32 mouse cellular contexts compared by ENCODE assay signal in genomic region chr3:130166875-130167274, GRCm38 (mm10). TPM values are rescaled to one million over a fixed set of nuclear protein-coding genes. Genes with fewer than 3 reads are reported as not detected.
A peak's percentile ranks its signal among the peaks of the same experiment; 100 is the strongest.
DNase-seq lines count a peak whose midpoint lies in the region; ATAC-seq and TF ChIP-seq lines count a peak whose summit lies in the region.
"Had no signal": no experiment of that assay in that cellular context is flagged by ENCODE, and none has a peak within 500 bp of the region (broad histone marks: within the 10 kb centered on the region; RNA-seq: fewer than 3 reads in every experiment).

No protein-coding gene starts in this region.

- no peak overlapping the region for H3K27ac ChIP-seq in forebrain, embryonic 15.5 days (replicated peaks)
- no peak overlapping the region for H3K27ac ChIP-seq in forebrain, embryonic 13.5 days
- H3K27ac ChIP-seq in limb, embryonic 14.5 days (replicated peaks; ENCODE audit: low read depth, low read length), result no peak overlapping the region
- H3K27ac ChIP-seq in limb, embryonic 10.5 days, result no peak overlapping the region
- H3K27ac ChIP-seq in thymus, adult 2 months (ENCODE audit: control insufficient read depth, insufficient read depth, low read length), result no peak overlapping the region
- H3K27ac ChIP-seq: embryonic facial prominence, embryonic 13.5 days; heart, embryonic 10.5 days; heart, embryonic 15.5 days; hindbrain, embryonic 12.5 days; hindbrain, postnatal 0 days; intestine, embryonic 15.5 days; layer of hippocampus, adult 2 months; lung, embryonic 15.5 days; stomach, embryonic 15.5 days had no signal

- H3K9me3 ChIP-seq in forebrain, embryonic 15.5 days, result no peaks in the 10 kb centered on the region
- H3K9me3 ChIP-seq in forebrain, embryonic 13.5 days (replicated peaks), result no peaks in the 10 kb centered on the region
- peaks cover 5% of the 10 kb centered on the region for H3K9me3 ChIP-seq in limb, embryonic 14.5 days (ENCODE audit: control insufficient read depth, low read length)
- no peaks in the 10 kb centered on the region for H3K9me3 ChIP-seq in limb, embryonic 10.5 days (replicated peaks)
- H3K9me3 ChIP-seq: embryonic facial prominence, embryonic 13.5 days; heart, embryonic 10.5 days; heart, embryonic 15.5 days; intestine, embryonic 15.5 days; lung, embryonic 15.5 days; stomach, embryonic 15.5 days had no signal

- H3K4me1 ChIP-seq in forebrain, embryonic 15.5 days, result no peaks in the 10 kb centered on the region
- H3K4me1 ChIP-seq in forebrain, embryonic 13.5 days, result no peaks in the 10 kb centered on the region
- peaks cover 10% of the 10 kb centered on the region for H3K4me1 ChIP-seq in limb, embryonic 14.5 days (ENCODE audit: control insufficient read depth, insufficient read depth, low read length)
- peaks cover 15% of the 10 kb centered on the region for H3K4me1 ChIP-seq in limb, embryonic 10.5 days
- no peaks in the 10 kb centered on the region for H3K4me1 ChIP-seq in thymus, adult 2 months (replicated peaks; ENCODE audit: control insufficient read depth, insufficient read depth, low read length)
- H3K4me1 ChIP-seq: embryonic facial prominence, embryonic 13.5 days; heart, embryonic 10.5 days; heart, embryonic 15.5 days; hindbrain, embryonic 12.5 days; intestine, embryonic 15.5 days; lung, embryonic 15.5 days; stomach, embryonic 15.5 days had no signal

- no peaks in the 10 kb centered on the region for H3K27me3 ChIP-seq in forebrain, embryonic 15.5 days
- no peaks in the 10 kb centered on the region for H3K27me3 ChIP-seq in forebrain, embryonic 13.5 days
- no peaks in the 10 kb centered on the region for H3K27me3 ChIP-seq in limb, embryonic 14.5 days (ENCODE audit: control insufficient read depth, insufficient read depth, low read length)
- no peaks in the 10 kb centered on the region; the same call in 1 of the 2 replicates for H3K27me3 ChIP-seq in limb, embryonic 10.5 days (ENCODE audit: low read depth, poor library complexity, severe bottlenecking)
- no peaks in the 10 kb centered on the region for H3K27me3 ChIP-seq in thymus, adult 2 months (ENCODE audit: control insufficient read depth, insufficient read depth, low read length)
- H3K27me3 ChIP-seq: embryonic facial prominence, embryonic 13.5 days; heart, embryonic 15.5 days; hindbrain, embryonic 12.5 days; intestine, embryonic 15.5 days; lung, embryonic 15.5 days; stomach, embryonic 15.5 days had no signal

- peak; percentile 7 for DNase-seq in kidney, adult 9 months
- no peak for DNase-seq in kidney, adult 8-10 months
- no peak for DNase-seq in limb, embryonic 14.5 days (ENCODE audit: low spot score)
- no peak for DNase-seq in limb, embryonic 10.5 days (ENCODE audit: low spot score)
- DNase-seq in thymus, adult 2 months, result no peak
- DNase-seq: adrenal gland, postnatal 14 days; cerebellum, adult 11-12 months; cerebellum, adult 9-11 months; embryo, embryonic 11 days; gastrocnemius, postnatal 10 days; heart, postnatal 36 days; layer of hippocampus, postnatal 36 days; left cerebral cortex, postnatal 4 days; liver; right cerebral cortex, postnatal 25 days; thymus, postnatal 25 days had no signal

- no peak overlapping the region for H3K9ac ChIP-seq in forebrain, embryonic 15.5 days (replicated peaks)
- H3K9ac ChIP-seq in forebrain, embryonic 13.5 days, result no peak overlapping the region
- no peak overlapping the region for H3K9ac ChIP-seq in limb, embryonic 14.5 days (ENCODE audit: low read depth, low read length, severe bottlenecking)
- H3K9ac ChIP-seq: embryonic facial prominence, embryonic 13.5 days; heart, embryonic 15.5 days; hindbrain, embryonic 12.5 days; intestine, embryonic 15.5 days; lung, embryonic 15.5 days; stomach, embryonic 15.5 days had no signal

- no peaks in the 10 kb centered on the region for H3K36me3 ChIP-seq in forebrain, embryonic 15.5 days
- H3K36me3 ChIP-seq in forebrain, embryonic 13.5 days (ENCODE audit: poor library complexity, severe bottlenecking), result no peaks in the 10 kb centered on the region
- no peaks in the 10 kb centered on the region for H3K36me3 ChIP-seq in limb, embryonic 14.5 days (ENCODE audit: control insufficient read depth, insufficient read depth, low read length)
- no peaks in the 10 kb centered on the region for H3K36me3 ChIP-seq in limb, embryonic 10.5 days
- H3K36me3 ChIP-seq in thymus, adult 2 months (ENCODE audit: control insufficient read depth, insufficient read depth, low read length), result no peaks in the 10 kb centered on the region
- H3K36me3 ChIP-seq: embryonic facial prominence, embryonic 13.5 days; G1E; heart, embryonic 10.5 days; heart, embryonic 15.5 days; hindbrain, embryonic 12.5 days; intestine, embryonic 15.5 days; lung, embryonic 15.5 days; stomach, embryonic 15.5 days had no signal

- no peak for TF ChIP-seq POLR2A in limb, embryonic 14.5 days (IDR thresholded peaks at IDR 0.05; ENCODE audit: borderline replicate concordance, extremely low read depth, insufficient read depth, insufficient read length)
- no peak for TF ChIP-seq POLR2A in thymus, adult 2 months (IDR thresholded peaks at IDR 0.05; ENCODE audit: control insufficient read depth, extremely low read depth, insufficient read depth, low read length, poor library complexity)

- ATAC-seq in forebrain, embryonic 15.5 days (replicated peaks), result 0 out of 2 replicates have a peak, but pooled peaks have one; percentile 35
- no peak for ATAC-seq in forebrain, embryonic 13.5 days
- peak; percentile 34; the same call in 1 of the 2 replicates for ATAC-seq in limb, embryonic 14.5 days (ENCODE audit: low FRiP score, low read depth)
- ATAC-seq: forebrain, embryonic 14.5 days; hindbrain, postnatal 0 days; intestine, embryonic 15.5 days; midbrain, embryonic 16.5 days had no signal

- TF ChIP-seq CTCF in thymus, adult 2 months (IDR thresholded peaks at IDR 0.05; ENCODE audit: borderline replicate concordance, control insufficient read depth, extremely low read depth, insufficient read depth, low read length, poor library complexity), result no peak

- no peak overlapping the region for H3K4me2 ChIP-seq in forebrain, embryonic 15.5 days (replicated peaks)
- no peak overlapping the region for H3K4me2 ChIP-seq in forebrain, embryonic 13.5 days
- no peak overlapping the region for H3K4me2 ChIP-seq in limb, embryonic 14.5 days (replicated peaks; ENCODE audit: low read depth, low read length, severe bottlenecking)
- H3K4me2 ChIP-seq: embryonic facial prominence, embryonic 13.5 days; heart, embryonic 15.5 days; hindbrain, embryonic 12.5 days; intestine, embryonic 15.5 days; lung, embryonic 15.5 days; midbrain, embryonic 11.5 days; stomach, embryonic 15.5 days had no signal

- H3K4me3 ChIP-seq in forebrain, embryonic 15.5 days, result no peak overlapping the region
- H3K4me3 ChIP-seq in forebrain, embryonic 13.5 days, result no peak overlapping the region
- no peak overlapping the region for H3K4me3 ChIP-seq in limb, embryonic 14.5 days (replicated peaks; ENCODE audit: low read length)
- H3K4me3 ChIP-seq in limb, embryonic 10.5 days, result no peak overlapping the region
- H3K4me3 ChIP-seq in thymus, adult 2 months (ENCODE audit: control insufficient read depth, insufficient read depth, low read length), result no peak overlapping the region
- H3K4me3 ChIP-seq: embryonic facial prominence, embryonic 13.5 days; erythroblast, embryonic 14.5 days; heart, embryonic 10.5 days; heart, embryonic 15.5 days; hindbrain, embryonic 12.5 days; intestine, embryonic 15.5 days; layer of hippocampus, adult 2 months; lung, embryonic 15.5 days; stomach, embryonic 15.5 days had no signal

- 69% methylated on average over 4 of the region's 4 CpGs for WGBS in forebrain, embryonic 15.5 days
- 69% methylated on average over 4 of the region's 4 CpGs for WGBS in forebrain, embryonic 13.5 days
- WGBS in limb, embryonic 14.5 days, result 56% methylated on average over 4 of the region's 4 CpGs
- WGBS in limb, embryonic 10.5 days, result 76% methylated on average over 4 of the region's 4 CpGs
- whole genome bisulfite sequencing in thymus, adult 2 months, result 75% methylated on average over 4 of the region's 4 CpGs

RNA-seq across cellular contexts. Expression of gene Col25a1, which starts 35.6 kb away (rescaled TPM):
- 3.8 and 4.4 TPM in 2 replicates for polyA plus RNA-seq in forebrain, embryonic 15.5 days (2015; fragmentation: Nextera tagmentation; extraction: Ambion mirVana)
- 2.2 and 2.8 TPM in 2 replicates for polyA plus RNA-seq in forebrain, embryonic 13.5 days (2015; fragmentation: Nextera tagmentation; extraction: Ambion mirVana)
- polyA plus RNA-seq in limb, embryonic 14.5 days (2012; rRNA removed), result 15.3 and 19.3 TPM in 2 replicates
- 13.8 and 14.2 TPM in 2 replicates for polyA plus RNA-seq in limb, embryonic 14.5 days (2014; fragmentation: Nextera tagmentation; extraction: Ambion mirVana)
- polyA plus RNA-seq in limb, embryonic 10.5 days (2016; fragmentation: Nextera tagmentation; extraction: Ambion mirVana), result 11.5 and 18.3 TPM in 2 replicates
- not detected in 2 replicates for polyA plus RNA-seq in thymus, adult 2 months (2012; rRNA removed)
- polyA plus RNA-seq: G1E had no signal
